Mouse (Mus musculus): Measurements from ENCODE around the gene Cenpm. TPM values are rescaled to one million over a fixed set of nuclear protein-coding genes. Genes with fewer than 3 reads are reported as not detected.

Gene Cenpm
- polyA plus RNA-seq, 2 experiments, result 21.6 to 42.1 TPM

DNA sequence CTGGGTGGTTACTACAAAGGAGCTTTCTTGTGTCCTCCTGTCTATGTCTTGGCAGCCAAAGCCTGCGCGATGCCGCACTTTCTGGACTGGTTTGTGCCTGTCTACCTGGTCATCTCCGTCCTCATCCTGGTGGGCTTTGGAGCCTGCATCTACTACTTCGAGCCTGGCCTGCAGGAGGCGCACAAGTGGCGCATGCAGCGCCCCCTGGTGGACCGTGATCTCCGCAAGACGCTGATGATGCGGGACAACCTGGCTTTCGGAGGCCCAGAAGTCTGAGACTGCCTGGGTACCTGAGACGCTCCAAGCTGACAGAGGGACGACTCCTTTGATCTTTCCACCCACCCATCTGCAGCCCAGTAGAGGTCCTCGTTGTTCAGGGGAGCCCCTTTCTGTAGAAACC lies 15.0 kb upstream of the Cenpm start:
- ATAC-seq (ENCODE audit: insufficient read depth) (0 out of 2 replicates have a peak, but pooled peaks have one; percentile 28), DNase-seq (ENCODE audit: low read depth in 3 of 3, low spot score in 3 of 3) (peak in 2 of 3 experiments; percentile 41 to 44)
- 11% methylated on average over 16 of the region's 16 CpGs for WGBS (ENCODE audit: insufficient replicate concordance)
- Histone ChIP-seq H3K4me2 (ENCODE audit: low read depth) (no peak overlapping the region), H3K9me3 (ENCODE audit: control insufficient read depth, low read length) (no peaks in the 10 kb centered on the region), H3K27me3 (ENCODE audit: control insufficient read depth, insufficient read depth, low read length) (no peaks in the 10 kb centered on the region), H3K9ac (replicated peaks) (no peak overlapping the region), H3K27ac (no peak overlapping the region), H3K4me1 (replicated peaks; ENCODE audit: control insufficient read depth in 2 of 2, insufficient read depth in 2 of 2, low read length in 1 of 2) (no peaks in the 10 kb centered on the region), H3K36me3 (replicated peaks; ENCODE audit: control insufficient read depth, insufficient read depth, low read depth) (no peaks in the 10 kb centered on the region), H3K4me3 (ENCODE audit: insufficient read depth in 1 of 2, low read depth in 2 of 2, low read length in 2 of 2) (no peak overlapping the region)
- TF ChIP-seq CTCF (IDR thresholded peaks at IDR 0.05; ENCODE audit: low read depth) (peak; percentile 99), EP300 (IDR thresholded peaks at IDR 0.05; ENCODE audit: low read depth) (no peak)

GRCm38 (mm10) chr15:82255944-82256383 lies 11.4 kb upstream of the Cenpm start:
- Histone ChIP-seq H3K4me3 (ENCODE audit: insufficient read depth in 1 of 2, low read depth in 2 of 2, low read length in 2 of 2) (no peak overlapping the region), H3K9ac (replicated peaks) (no peak overlapping the region), H3K27ac (no peak overlapping the region), H3K27me3 (ENCODE audit: control insufficient read depth, insufficient read depth, low read length) (no peaks in the 10 kb centered on the region), H3K4me1 (replicated peaks; ENCODE audit: control insufficient read depth in 2 of 2, insufficient read depth in 2 of 2, low read length in 1 of 2) (no peaks in the 10 kb centered on the region), H3K36me3 (replicated peaks; ENCODE audit: control insufficient read depth, insufficient read depth, low read depth) (no peaks in the 10 kb centered on the region), H3K9me3 (ENCODE audit: control insufficient read depth, low read length) (no peaks in the 10 kb centered on the region; the same call in 1 of the 2 replicates), H3K4me2 (ENCODE audit: low read depth) (no peak overlapping the region)
- 28% methylated on average over 10 of the region's 10 CpGs for WGBS (ENCODE audit: insufficient replicate concordance)
- TF ChIP-seq CTCF (IDR thresholded peaks at IDR 0.05; ENCODE audit: low read depth), result no peak
- DNase-seq (ENCODE audit: low read depth in 3 of 3, low spot score in 3 of 3) (no peak), ATAC-seq (ENCODE audit: insufficient read depth) (no peak)

DNA sequence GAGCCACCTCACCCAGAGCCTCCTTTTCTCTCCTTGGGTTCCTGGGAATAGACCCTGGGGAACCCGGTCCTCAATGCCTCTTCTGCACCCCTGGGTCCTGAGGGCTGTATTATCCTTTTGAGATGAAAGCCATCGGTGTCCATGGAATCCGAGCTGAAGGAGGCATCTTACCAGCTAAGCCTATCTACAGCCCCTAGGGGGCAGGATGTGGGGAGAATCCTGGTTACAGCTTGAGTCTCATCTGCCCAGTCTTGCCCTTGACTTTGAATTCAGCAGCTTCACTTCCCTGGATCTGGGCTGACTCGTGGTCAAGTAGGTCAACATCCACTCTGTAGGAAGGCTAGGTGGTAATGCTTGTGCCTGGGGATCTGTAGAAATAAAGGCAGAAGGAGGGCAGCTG lies 10.7 kb upstream of the Cenpm start:
- Histone ChIP-seq H3K27me3 (ENCODE audit: control insufficient read depth, insufficient read depth, low read length) (no peaks in the 10 kb centered on the region), H3K4me2 (ENCODE audit: low read depth) (no peak overlapping the region), H3K4me1 (replicated peaks; ENCODE audit: control insufficient read depth in 2 of 2, insufficient read depth in 2 of 2, low read length in 1 of 2) (no peaks in the 10 kb centered on the region), H3K9ac (replicated peaks) (no peak overlapping the region), H3K27ac (no peak overlapping the region), H3K4me3 (ENCODE audit: insufficient read depth in 1 of 2, low read depth in 2 of 2, low read length in 2 of 2) (no peak overlapping the region), H3K9me3 (ENCODE audit: control insufficient read depth, low read length) (no peaks in the 10 kb centered on the region; the same call in 1 of the 2 replicates), H3K36me3 (replicated peaks; ENCODE audit: control insufficient read depth, insufficient read depth, low read depth) (no peaks in the 10 kb centered on the region)
- WGBS (ENCODE audit: insufficient replicate concordance), result 35% methylated on average over 4 of the region's 4 CpGs
- TF ChIP-seq CTCF (IDR thresholded peaks at IDR 0.05; ENCODE audit: low read depth), result peak; percentile 49
- TF ChIP-seq EP300 (IDR thresholded peaks at IDR 0.05; ENCODE audit: low read depth), result no peak
- DNase-seq (ENCODE audit: low read depth in 3 of 3, low spot score in 3 of 3), result no peak
- ATAC-seq (ENCODE audit: insufficient read depth), result no peak

GRCm38 (mm10) chr15:82252097-82252496 lies 7.5 kb upstream of the Cenpm start, which contains the start of gene 1500009C09Rik:
1500009C09Rik (plus strand) TSS chr15:82252397.
- no peak within 1 kb of the TSS for H3K4me3 ChIP-seq (ENCODE audit: insufficient read depth in 1 of 2, low read depth in 2 of 2, low read length in 2 of 2)
- TF ChIP-seq CTCF (IDR thresholded peaks at IDR 0.05; ENCODE audit: low read depth) (no peak), EP300 (IDR thresholded peaks at IDR 0.05; ENCODE audit: low read depth) (no peak)
- H3K4me2 ChIP-seq (ENCODE audit: low read depth), result no peak within 1 kb of the TSS
- H3K27me3 ChIP-seq (ENCODE audit: control insufficient read depth, insufficient read depth, low read length), result no peaks in the 10 kb centered on the region
- H3K9ac ChIP-seq (replicated peaks), result no peak within 1 kb of the TSS
- H3K36me3 ChIP-seq (replicated peaks; ENCODE audit: control insufficient read depth, insufficient read depth, low read depth), result no peaks in the 10 kb centered on the region
- DNase-seq (ENCODE audit: low read depth in 3 of 3, low spot score in 3 of 3), result no peak
- H3K27ac ChIP-seq, result no peak within 1 kb of the TSS
- H3K9me3 ChIP-seq (ENCODE audit: control insufficient read depth, low read length), result no peaks in the 10 kb centered on the region; the same call in 1 of the 2 replicates
- WGBS (ENCODE audit: insufficient replicate concordance), result 52% methylated on average over 6 of the region's 6 CpGs
- ATAC-seq (ENCODE audit: insufficient read depth), result no peak
- H3K4me1 ChIP-seq (replicated peaks; ENCODE audit: control insufficient read depth in 2 of 2, insufficient read depth in 2 of 2, low read length in 1 of 2), result no peaks in the 10 kb centered on the region

- H3K9me3 ChIP-seq (ENCODE audit: control insufficient read depth, low read length), result no peaks in the 10 kb centered on the region; the same call in 1 of the 2 replicates
- H3K4me2 ChIP-seq (ENCODE audit: low read depth), result no peak overlapping the region
- no peak overlapping the region for H3K4me3 ChIP-seq (ENCODE audit: insufficient read depth in 1 of 2, low read depth in 2 of 2, low read length in 2 of 2)
- no peak for DNase-seq (ENCODE audit: low read depth in 3 of 3, low spot score in 3 of 3)
- no peak overlapping the region for H3K9ac ChIP-seq (replicated peaks)
- TF ChIP-seq EP300 (IDR thresholded peaks at IDR 0.05; ENCODE audit: low read depth), result no peak
- peak; percentile 66 for TF ChIP-seq CTCF (IDR thresholded peaks at IDR 0.05; ENCODE audit: low read depth)
- no peaks in the 10 kb centered on the region for H3K4me1 ChIP-seq (replicated peaks; ENCODE audit: control insufficient read depth in 2 of 2, insufficient read depth in 2 of 2, low read length in 1 of 2)
- H3K36me3 ChIP-seq (replicated peaks; ENCODE audit: control insufficient read depth, insufficient read depth, low read depth), result no peaks in the 10 kb centered on the region
- no peak for ATAC-seq (ENCODE audit: insufficient read depth)
- H3K27ac ChIP-seq, result no peak overlapping the region
- WGBS (ENCODE audit: insufficient replicate concordance), result 70% methylated on average over 3 of the region's 3 CpGs
- H3K27me3 ChIP-seq (ENCODE audit: control insufficient read depth, insufficient read depth, low read length), result no peaks in the 10 kb centered on the region
Measured at GRCm38 (mm10) chr15:82251579-82251978, 7.0 kb upstream of the Cenpm start.
